Mouse (Mus musculus) megakaryocyte, embryonic 14.5 days (primary cell): Measurements from ENCODE around the gene Gnat1.

Source experiments
- FLI1 ChIP-seq: IDR thresholded peaks from 2 replicates; pipeline ENCODE4 v1.6.1; 2012; ENCODE audit warnings: low read length, inconsistent platforms, mixed read lengths
- GATA1 ChIP-seq: IDR thresholded peaks from 3 replicates; pipeline ENCODE4 v1.6.1; 2012; ENCODE audit warnings: mixed read lengths, low read length, inconsistent platforms, borderline replicate concordance

GRCm38 (mm10) chr9:107668916-107669315 is 10.6 kb downstream of the Gnat1 start:
- no peak for TF ChIP-seq GATA1
- no peak for TF ChIP-seq FLI1
